Mouse (Mus musculus): ENCODE results near the gene Uck2.

The Uck2 gene

GRCm38 (mm10) chr1:167285320-167285355 is at the start of gene Uck2:
Gene Uck2, minus strand, starts transcription at chr1:167285320.
- DNase-seq = no peak

- DNase-seq = peak; percentile 95
Observed at GRCm38 (mm10) chr1:167331106-167331505, 46.0 kb upstream of the Uck2 start.

- no peak for DNase-seq
Observed at GRCm38 (mm10) chr1:167328776-167329175, 43.7 kb upstream of the Uck2 start.

- no peak for DNase-seq
Observed at GRCm38 (mm10) chr1:167321691-167322090, 36.6 kb upstream of the Uck2 start.

GRCm38 (mm10) chr1:167313220-167313619 is 28.1 kb upstream of the Uck2 start:
- DNase-seq = no peak

GRCm38 (mm10) chr1:167312367-167312766 is 27.2 kb upstream of the Uck2 start:
- DNase-seq = no peak

GRCm38 (mm10) chr1:167308261-167309054 is 23.3 kb upstream of the Uck2 start, which contains the start of gene Tmco1:
Gene Tmco1, plus strand, starts transcription at chr1:167308378.
- peak; percentile 100 for DNase-seq

GRCm38 (mm10) chr1:167307674-167308073 is 22.6 kb upstream of the Uck2 start:
- no peak for DNase-seq

GRCm38 (mm10) chr1:167306451-167307240 is 21.5 kb upstream of the Uck2 start:
- peak; percentile 94 for DNase-seq

- no peak for DNase-seq
Observed at GRCm38 (mm10) chr1:167305501-167306137, 20.5 kb upstream of the Uck2 start.

- no peak for DNase-seq
Observed at GRCm38 (mm10) chr1:167300122-167300521, 15.0 kb upstream of the Uck2 start.

GRCm38 (mm10) chr1:167295679-167296402 is 10.7 kb upstream of the Uck2 start:
- DNase-seq = no peak

GRCm38 (mm10) chr1:167292447-167292846 is 7.3 kb upstream of the Uck2 start:
- DNase-seq = peak; percentile 98

GRCm38 (mm10) chr1:167291610-167292009 is 6.5 kb upstream of the Uck2 start:
- DNase-seq = no peak

GRCm38 (mm10) chr1:167290263-167290592 is 5.1 kb upstream of the Uck2 start:
- DNase-seq = no peak

- peak; percentile 91 for DNase-seq
Observed at GRCm38 (mm10) chr1:167289567-167290262, 4.6 kb upstream of the Uck2 start.

- no peak for DNase-seq
Observed at GRCm38 (mm10) chr1:167288665-167289538, 3.8 kb upstream of the Uck2 start.

GRCm38 (mm10) chr1:167287156-167287555 is 2.0 kb upstream of the Uck2 start:
- no peak for DNase-seq

GRCm38 (mm10) chr1:167285356-167285755 is 236 bp upstream of the Uck2 start:
- DNase-seq = no peak

GRCm38 (mm10) chr1:167284837-167285319 is 242 bp downstream of the Uck2 start:
- DNase-seq = peak; percentile 99

GRCm38 (mm10) chr1:167284258-167284836 is 773 bp downstream of the Uck2 start:
- DNase-seq = peak; percentile 95

Data from heart, adult 11 months (tissue).